ENCODE assay signal across 23 mouse cellular contexts in genomic region chr2:178197542-178197941, GRCm38 (mm10).
DNase-seq lines count a peak whose midpoint lies in the region; ATAC-seq and TF ChIP-seq lines count a peak whose summit lies in the region.
"Had no signal": no experiment of that assay in that cellular context is flagged by ENCODE, and none has a peak within 500 bp of the region (broad histone marks: within the 10 kb centered on the region; RNA-seq: fewer than 3 reads in every experiment).

No protein-coding gene starts in this region.

- no peaks in the 10 kb centered on the region for H3K27me3 ChIP-seq in liver, embryonic 14.5 days (ENCODE audit: control insufficient read depth, insufficient read depth, low read length)
- no peaks in the 10 kb centered on the region for H3K27me3 ChIP-seq in stomach, embryonic 15.5 days (replicated peaks)
- no peaks in the 10 kb centered on the region for H3K27me3 ChIP-seq in limb, embryonic 10.5 days (ENCODE audit: low read depth, poor library complexity, severe bottlenecking)
- H3K27me3 ChIP-seq: hindbrain, embryonic 15.5 days; intestine, embryonic 15.5 days; Patski had no signal

- DNase-seq in left cerebral cortex, adult 2 months (ENCODE audit: extremely low spot score in 1 of 2, low spot score in 2 of 2), result no peak
- DNase-seq in left cerebral cortex, adult 18-20 months (ENCODE audit: low spot score in 2 of 2), result no peak
- DNase-seq in liver, embryonic 14.5 days (ENCODE audit: low read depth in 3 of 3, low spot score in 3 of 3), result peak; percentile 26 to 30 (median 28)
- DNase-seq in T-cell, adult 2 months (ENCODE audit: low spot score), result no peak
- no peak for DNase-seq in limb, embryonic 10.5 days (ENCODE audit: low spot score)
- DNase-seq: adrenal gland, adult 2 months; B cell, adult 2 months; cerebellum, adult 9-10 months; gastrocnemius, postnatal 14 days; heart, adult 11 months; heart, postnatal 4 days; kidney, adult 8-10 months; kidney, postnatal 25 days; left cerebral cortex, postnatal 4 days had no signal

- peak overlapping the region; percentile 36 for H3K4me2 ChIP-seq in liver, embryonic 14.5 days (ENCODE audit: low read depth)
- H3K4me2 ChIP-seq in stomach, embryonic 15.5 days, result no peak overlapping the region
- H3K4me2 ChIP-seq: hindbrain, embryonic 15.5 days; intestine, embryonic 15.5 days had no signal

- H3K9ac ChIP-seq in liver, embryonic 14.5 days (replicated peaks), result no peak overlapping the region
- no peak overlapping the region for H3K9ac ChIP-seq in stomach, embryonic 15.5 days
- H3K9ac ChIP-seq: hindbrain, embryonic 15.5 days; intestine, embryonic 15.5 days had no signal

- H3K27ac ChIP-seq in left cerebral cortex, adult 2 months, result peak overlapping the region; percentile 12; the same call in 1 of the 2 replicates
- no peak overlapping the region for H3K27ac ChIP-seq in liver, embryonic 14.5 days
- H3K27ac ChIP-seq in stomach, embryonic 15.5 days, result no peak overlapping the region
- H3K27ac ChIP-seq in limb, embryonic 10.5 days, result no peak overlapping the region
- H3K27ac ChIP-seq: hindbrain, embryonic 15.5 days; intestine, embryonic 15.5 days had no signal

- ATAC-seq in erythroblast, adult 5-6 weeks (replicated peaks; ENCODE audit: low FRiP score, poor library complexity, severe bottlenecking), result peak; percentile 55; the same call in 1 of the 2 replicates
- ATAC-seq in liver, embryonic 14.5 days (ENCODE audit: insufficient read depth), result peak; percentile 96
- ATAC-seq in stomach, embryonic 15.5 days (ENCODE audit: insufficient read depth, low FRiP score, low read depth), result peak; percentile 77; the same call in 1 of the 2 replicates
- ATAC-seq: forebrain, embryonic 14.5 days; intestine, embryonic 15.5 days; lung, postnatal 0 days; midbrain, embryonic 16.5 days; Patski had no signal

- TF ChIP-seq CTCF in left cerebral cortex, adult 2 months (IDR thresholded peaks at IDR 0.05), result no peak
- TF ChIP-seq CTCF in liver, embryonic 14.5 days (IDR thresholded peaks at IDR 0.05; ENCODE audit: low read depth), result no peak

- intact Hi-C loops in left cerebral cortex, adult 2 months (cut with DNase I), result no loop called here

- peak; percentile 69 for TF ChIP-seq EP300 in liver, embryonic 14.5 days (IDR thresholded peaks at IDR 0.05; ENCODE audit: low read depth)

- H3K36me3 ChIP-seq in liver, embryonic 14.5 days (replicated peaks; ENCODE audit: control insufficient read depth, insufficient read depth, low read depth), result no peaks in the 10 kb centered on the region
- no peaks in the 10 kb centered on the region for H3K36me3 ChIP-seq in stomach, embryonic 15.5 days
- H3K36me3 ChIP-seq in limb, embryonic 10.5 days, result no peaks in the 10 kb centered on the region
- H3K36me3 ChIP-seq: G1E; hindbrain, embryonic 15.5 days; intestine, embryonic 15.5 days had no signal

- WGBS in liver, embryonic 14.5 days (ENCODE audit: insufficient replicate concordance), result 33% methylated on average over 1 of the region's 1 CpGs
- WGBS in stomach, embryonic 15.5 days, result 85% methylated on average over 1 of the region's 1 CpGs
- WGBS in limb, embryonic 10.5 days, result 89% methylated on average over 1 of the region's 1 CpGs

- H3K4me1 ChIP-seq in liver, embryonic 14.5 days (replicated peaks; ENCODE audit: control insufficient read depth in 2 of 2, insufficient read depth in 2 of 2, low read length in 1 of 2), result peaks cover 3 to 9% of the 10 kb centered on the region in 2 experiments; a peak in 3 of 4 replicates
- H3K4me1 ChIP-seq in stomach, embryonic 15.5 days, result no peaks in the 10 kb centered on the region
- peaks cover 9% of the 10 kb centered on the region for H3K4me1 ChIP-seq in limb, embryonic 10.5 days
- H3K4me1 ChIP-seq: intestine, embryonic 15.5 days had no signal

- no peak overlapping the region for H3K4me3 ChIP-seq in left cerebral cortex, adult 2 months
- H3K4me3 ChIP-seq in liver, embryonic 14.5 days (ENCODE audit: insufficient read depth in 1 of 2, low read depth in 2 of 2, low read length in 2 of 2), result no peak overlapping the region
- H3K4me3 ChIP-seq in stomach, embryonic 15.5 days (replicated peaks), result no peak overlapping the region
- H3K4me3 ChIP-seq in limb, embryonic 10.5 days, result no peak overlapping the region
- H3K4me3 ChIP-seq: hindbrain, embryonic 15.5 days; intestine, embryonic 15.5 days had no signal

- no peaks in the 10 kb centered on the region for H3K9me3 ChIP-seq in liver, embryonic 14.5 days (ENCODE audit: control insufficient read depth, low read length)
- no peaks in the 10 kb centered on the region for H3K9me3 ChIP-seq in stomach, embryonic 15.5 days
- H3K9me3 ChIP-seq in limb, embryonic 10.5 days (replicated peaks), result no peaks in the 10 kb centered on the region
- H3K9me3 ChIP-seq: hindbrain, embryonic 15.5 days; intestine, embryonic 15.5 days had no signal

Comparison
In these comparisons a context has a peak if more than half of its experiments do, and no peak if none do; other contexts are left out.
1. DNase-seq: peak in liver, embryonic 14.5 days (3 of 3); none in left cerebral cortex, adult 2 months (0 of 2), left cerebral cortex, adult 18-20 months (0 of 2), T-cell, adult 2 months (single experiment) and limb, embryonic 10.5 days (single experiment).
2. Peak in every context shown above with its lines, with median percentiles within 50 percentile points of each other: ATAC-seq.